Mouse (Mus musculus): ENCODE results near the gene Mpz. TPM values are rescaled to one million over a fixed set of nuclear protein-coding genes. Genes with fewer than 3 reads are reported as not detected.

The Mpz gene
- polyA plus RNA-seq, 1 experiment from 2014 or later = 1.1 TPM

DNA sequence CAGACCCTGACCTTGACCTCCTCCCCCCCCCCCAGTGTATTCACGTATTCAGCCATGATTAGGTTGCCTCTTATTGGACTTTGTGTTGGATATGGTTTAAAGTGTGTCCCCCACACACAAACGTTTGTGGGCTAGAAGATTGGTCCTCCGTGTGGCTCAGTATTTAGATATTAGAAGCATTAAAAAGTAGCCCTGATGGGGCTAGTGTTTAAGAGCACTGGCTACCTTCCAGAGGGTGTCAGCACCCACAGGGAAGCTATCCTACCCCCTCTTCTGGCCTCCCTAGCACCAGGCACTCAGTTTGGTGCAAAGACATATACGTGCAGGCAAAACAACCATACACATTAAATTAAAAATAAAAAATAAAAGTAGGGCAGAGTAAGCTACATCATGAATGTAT, 37.5 kb upstream of the Mpz start:
- no peak for ATAC-seq
- Histone ChIP-seq H3K9me3 (no peaks in the 10 kb centered on the region), H3K4me3 (replicated peaks) (0 out of 2 replicates have a peak overlapping the region, but pooled peaks have one; percentile 44), H3K4me1 (replicated peaks) (peaks cover 6% of the 10 kb centered on the region), H3K9ac (no peak overlapping the region), H3K27ac (no peak overlapping the region), H3K4me2 (replicated peaks) (no peak overlapping the region), H3K27me3 (replicated peaks) (no peaks in the 10 kb centered on the region), H3K36me3 (no peaks in the 10 kb centered on the region)
- 62% methylated on average over 4 of the region's 4 CpGs for WGBS

DNA sequence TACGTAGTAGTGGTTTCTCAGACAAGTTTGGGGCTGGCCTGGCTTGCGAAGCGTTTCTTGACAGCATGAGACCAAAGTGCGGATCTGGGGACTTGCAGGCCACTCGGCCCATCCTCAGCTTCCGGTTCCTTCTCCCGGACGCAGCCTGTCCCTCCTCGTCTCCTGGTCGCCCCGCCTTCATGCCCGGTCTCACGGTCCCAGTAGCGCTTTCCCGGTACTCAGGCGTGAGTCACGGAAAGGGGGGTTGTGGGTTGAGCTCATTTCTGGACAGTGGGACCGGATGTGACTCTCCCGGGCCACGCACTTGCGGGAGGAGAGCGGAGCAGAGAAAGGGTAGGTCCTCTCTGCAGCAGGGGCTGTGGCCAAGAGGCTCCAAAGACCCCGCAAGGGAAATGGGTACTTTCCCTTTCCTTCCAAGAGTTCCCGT, 36.6 kb upstream of the Mpz start, which contains the start of gene Cfap126:
Gene Cfap126 (plus strand): TSS at position 46 of the 427 bp plus-strand sequence.
- Histone ChIP-seq H3K9me3 (no peaks in the 10 kb centered on the region), H3K27ac (peak within 1 kb of the TSS; percentile 81), H3K4me3 (replicated peaks) (peak within 1 kb of the TSS; percentile 44), H3K4me2 (replicated peaks) (peak within 1 kb of the TSS; percentile 71), H3K27me3 (replicated peaks) (no peaks in the 10 kb centered on the region), H3K4me1 (replicated peaks) (peaks cover 6% of the 10 kb centered on the region), H3K36me3 (no peaks in the 10 kb centered on the region), H3K9ac (peak within 1 kb of the TSS; percentile 48)
- ATAC-seq = peak; percentile 48
- WGBS = 2% methylated on average over 24 of the region's 24 CpGs

DNA sequence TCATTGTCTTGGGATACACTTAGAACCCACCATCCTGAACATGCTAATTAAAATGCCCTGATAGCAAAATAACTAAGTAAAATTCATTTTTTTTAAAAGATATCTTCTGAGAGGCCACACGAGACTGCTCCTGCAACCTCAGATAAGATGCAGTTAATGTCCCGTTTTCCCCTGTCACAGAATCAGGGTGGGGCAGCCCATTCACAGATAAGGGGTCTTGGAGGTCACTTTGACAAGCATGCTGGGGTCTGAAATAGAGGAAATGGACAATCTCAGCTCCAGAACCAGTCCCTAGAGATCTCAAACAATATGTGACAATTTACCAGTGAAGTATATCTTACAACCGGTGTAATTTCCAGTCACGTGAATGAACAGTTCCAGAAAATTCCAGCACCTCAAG, 34.2 kb upstream of the Mpz start:
- Histone ChIP-seq H3K4me3 (replicated peaks) (no peak overlapping the region), H3K4me1 (replicated peaks) (peaks cover 6% of the 10 kb centered on the region), H3K4me2 (replicated peaks) (no peak overlapping the region), H3K9me3 (no peaks in the 10 kb centered on the region), H3K9ac (no peak overlapping the region), H3K36me3 (no peaks in the 10 kb centered on the region), H3K27me3 (replicated peaks) (no peaks in the 10 kb centered on the region), H3K27ac (no peak overlapping the region)
- 52% methylated on average over 4 of the region's 4 CpGs for WGBS
- no peak for ATAC-seq

DNA sequence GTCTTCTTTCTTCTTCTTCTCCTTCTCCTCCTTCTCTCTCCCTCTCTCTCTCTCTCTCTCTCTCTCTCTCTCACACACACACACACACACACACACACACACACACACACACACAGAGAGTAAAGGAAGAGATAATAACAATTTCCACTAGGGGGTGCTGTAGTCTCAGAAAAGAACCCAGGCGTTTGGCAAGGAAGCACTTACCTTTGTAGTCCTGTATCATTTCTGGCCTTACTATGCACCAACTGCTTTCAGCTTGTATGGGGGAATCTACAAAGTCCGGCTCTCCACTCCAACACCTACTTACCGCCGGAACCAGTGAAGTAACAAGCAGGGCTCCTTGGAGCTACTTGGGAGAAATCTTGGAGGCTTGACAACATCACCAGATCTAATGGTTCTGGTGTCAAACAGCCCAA, 32.2 kb upstream of the Mpz start:
- Histone ChIP-seq H3K27ac (no peak overlapping the region), H3K4me3 (replicated peaks) (no peak overlapping the region), H3K36me3 (no peaks in the 10 kb centered on the region), H3K4me1 (replicated peaks) (peaks cover 5% of the 10 kb centered on the region), H3K9ac (no peak overlapping the region), H3K4me2 (replicated peaks) (no peak overlapping the region), H3K9me3 (no peaks in the 10 kb centered on the region), H3K27me3 (replicated peaks) (no peaks in the 10 kb centered on the region)
- WGBS = 9% methylated on average over 4 of the region's 4 CpGs
- no peak for ATAC-seq

DNA sequence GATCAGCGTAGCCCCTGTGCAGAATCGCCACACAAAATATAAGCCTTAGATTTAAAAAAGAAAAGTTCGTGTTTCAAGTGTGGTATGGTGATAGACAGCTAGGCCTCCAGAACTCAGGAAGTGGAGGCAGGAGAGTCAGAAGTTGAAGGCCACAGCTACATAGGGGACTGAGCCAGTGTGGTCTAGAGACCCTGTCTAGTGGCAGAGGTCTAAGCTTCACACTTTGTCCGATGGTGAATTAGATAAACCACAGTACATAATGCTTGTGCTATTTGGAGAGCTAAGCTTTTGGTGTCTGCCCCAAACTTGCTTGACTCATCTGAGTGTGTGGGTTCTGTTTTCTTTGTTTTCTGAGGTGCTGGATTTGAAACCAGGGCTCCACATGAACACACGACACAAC, 31.5 kb upstream of the Mpz start:
- H3K4me2 ChIP-seq (replicated peaks) = no peak overlapping the region

DNA sequence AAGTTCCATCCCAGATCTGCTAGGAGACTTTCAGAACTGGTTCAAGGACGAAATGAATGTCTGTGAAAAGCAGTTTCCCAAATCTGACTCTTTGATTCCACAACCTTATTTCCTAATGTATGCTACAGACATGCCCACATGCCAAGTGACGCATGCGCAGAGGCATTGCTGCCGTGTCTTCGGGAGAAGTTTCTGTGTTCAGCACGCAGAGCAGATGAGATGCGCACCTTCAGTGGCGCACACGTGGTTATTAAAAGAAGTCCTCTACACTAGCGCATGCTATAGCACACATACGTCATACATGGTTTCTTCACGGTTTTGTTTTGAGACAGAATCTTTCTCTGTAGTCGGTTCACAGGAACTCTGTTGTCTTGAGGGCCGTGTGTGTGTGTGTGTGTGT, 31.1 kb upstream of the Mpz start:
- H3K4me2 ChIP-seq (replicated peaks) = no peak overlapping the region
- H3K4me1 ChIP-seq (replicated peaks) = no peaks in the 10 kb centered on the region; the same call in 1 of the 2 replicates
- no peak overlapping the region for H3K4me3 ChIP-seq (replicated peaks)
- no peak overlapping the region for H3K9ac ChIP-seq
- WGBS = 84% methylated on average over 14 of the region's 14 CpGs
- no peaks in the 10 kb centered on the region for H3K27me3 ChIP-seq (replicated peaks)
- H3K9me3 ChIP-seq = no peaks in the 10 kb centered on the region
- no peaks in the 10 kb centered on the region for H3K36me3 ChIP-seq
- H3K27ac ChIP-seq = no peak overlapping the region
- no peak for ATAC-seq

More for the DNA sequence above, 31.5 kb upstream of the Mpz start:
- 84% methylated on average over 5 of the region's 5 CpGs for WGBS
- Histone ChIP-seq H3K27ac (no peak overlapping the region), H3K4me1 (replicated peaks) (no peaks in the 10 kb centered on the region; the same call in 1 of the 2 replicates), H3K9ac (no peak overlapping the region), H3K4me3 (replicated peaks) (no peak overlapping the region), H3K9me3 (no peaks in the 10 kb centered on the region), H3K36me3 (no peaks in the 10 kb centered on the region), H3K27me3 (replicated peaks) (no peaks in the 10 kb centered on the region)
- no peak for ATAC-seq

DNA sequence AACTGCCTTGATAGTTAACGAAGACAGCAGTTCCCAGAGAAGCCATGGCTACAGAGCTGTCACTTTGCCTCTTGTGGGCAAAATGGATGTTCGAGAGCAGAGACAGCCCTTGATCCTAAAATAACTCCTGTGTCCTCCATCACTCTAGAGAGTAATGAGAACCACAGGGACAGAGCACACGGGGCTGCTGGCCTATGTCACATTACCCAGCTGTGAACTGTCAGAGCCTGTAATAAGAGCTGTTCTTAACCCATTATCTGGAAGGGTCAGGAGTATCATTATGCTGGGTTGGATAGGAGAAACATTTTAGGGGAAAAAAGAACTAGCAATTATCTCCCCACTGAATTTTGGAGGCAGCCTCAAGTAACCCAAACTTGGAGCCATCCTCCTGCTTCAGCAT, 29.6 kb upstream of the Mpz start:
- Histone ChIP-seq H3K27me3 (replicated peaks) (no peaks in the 10 kb centered on the region), H3K4me3 (replicated peaks) (no peak overlapping the region), H3K9me3 (no peaks in the 10 kb centered on the region), H3K4me2 (replicated peaks) (no peak overlapping the region), H3K27ac (no peak overlapping the region), H3K4me1 (replicated peaks) (no peaks in the 10 kb centered on the region; the same call in 1 of the 2 replicates), H3K36me3 (no peaks in the 10 kb centered on the region), H3K9ac (no peak overlapping the region)
- 51% methylated on average over 3 of the region's 3 CpGs for WGBS
- no peak for ATAC-seq

DNA sequence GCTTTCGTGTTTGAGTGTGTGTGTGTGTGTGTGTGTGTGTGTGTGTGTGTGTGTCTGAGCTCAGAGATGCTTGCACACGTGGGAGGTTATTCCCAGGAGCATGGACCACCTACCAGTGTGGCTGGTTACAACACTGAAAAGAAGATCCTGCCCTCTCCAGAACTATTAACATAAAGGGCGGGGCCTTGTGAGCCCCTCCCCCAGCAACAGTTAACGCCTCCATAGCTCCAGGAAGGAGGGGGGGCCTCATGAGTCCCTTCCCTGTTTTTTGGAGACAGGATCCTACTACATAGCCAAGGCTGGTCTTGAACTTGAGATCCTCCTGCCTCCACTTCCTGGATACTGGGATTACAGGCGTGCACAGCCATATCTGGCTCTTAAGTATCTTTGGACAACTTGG, 28.7 kb upstream of the Mpz start:
- H3K9me3 ChIP-seq = no peaks in the 10 kb centered on the region
- H3K27me3 ChIP-seq (replicated peaks) = no peaks in the 10 kb centered on the region
- H3K9ac ChIP-seq = no peak overlapping the region
- H3K36me3 ChIP-seq = 0 out of 2 replicates have a peak, but pooled peaks cover under 1% of the 10 kb centered on the region
- no peak overlapping the region for H3K4me3 ChIP-seq (replicated peaks)
- 40% methylated on average over 5 of the region's 5 CpGs for WGBS
- no peak overlapping the region for H3K4me2 ChIP-seq (replicated peaks)
- no peak overlapping the region for H3K27ac ChIP-seq
- ATAC-seq = no peak
- H3K4me1 ChIP-seq (replicated peaks) = no peaks in the 10 kb centered on the region; the same call in 1 of the 2 replicates

DNA sequence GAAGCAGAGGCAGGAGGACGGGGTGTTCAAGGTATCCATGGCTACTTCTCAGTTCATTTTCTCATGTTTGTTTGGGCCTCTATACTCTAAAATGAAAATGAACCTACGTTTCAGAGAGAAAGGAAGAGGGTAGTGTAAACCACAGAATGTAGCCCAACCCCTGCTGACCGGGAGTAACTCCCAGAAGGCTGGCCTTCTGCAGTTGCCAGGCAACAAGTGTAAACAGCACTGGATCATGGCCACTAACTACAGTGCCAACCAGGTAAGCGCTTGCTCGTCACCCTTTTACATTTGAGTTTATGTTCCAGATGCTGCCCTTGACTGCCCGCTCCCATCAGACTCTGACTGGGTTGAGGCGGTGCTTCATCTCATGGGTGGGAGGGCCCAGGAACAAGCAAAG, 27.6 kb upstream of the Mpz start:
- Histone ChIP-seq H3K36me3 (0 out of 2 replicates have a peak, but pooled peaks cover 7% of the 10 kb centered on the region), H3K4me3 (replicated peaks) (0 out of 2 replicates have a peak overlapping the region, but pooled peaks have one; percentile 12), H3K27ac (no peak overlapping the region), H3K4me2 (replicated peaks) (peak overlapping the region; percentile 37; the same call in 1 of the 2 replicates), H3K4me1 (replicated peaks) (no peaks in the 10 kb centered on the region; the same call in 1 of the 2 replicates), H3K9me3 (no peaks in the 10 kb centered on the region), H3K27me3 (replicated peaks) (no peaks in the 10 kb centered on the region), H3K9ac (no peak overlapping the region)
- 18% methylated on average over 7 of the region's 7 CpGs for WGBS
- ATAC-seq = peak; percentile 86

DNA sequence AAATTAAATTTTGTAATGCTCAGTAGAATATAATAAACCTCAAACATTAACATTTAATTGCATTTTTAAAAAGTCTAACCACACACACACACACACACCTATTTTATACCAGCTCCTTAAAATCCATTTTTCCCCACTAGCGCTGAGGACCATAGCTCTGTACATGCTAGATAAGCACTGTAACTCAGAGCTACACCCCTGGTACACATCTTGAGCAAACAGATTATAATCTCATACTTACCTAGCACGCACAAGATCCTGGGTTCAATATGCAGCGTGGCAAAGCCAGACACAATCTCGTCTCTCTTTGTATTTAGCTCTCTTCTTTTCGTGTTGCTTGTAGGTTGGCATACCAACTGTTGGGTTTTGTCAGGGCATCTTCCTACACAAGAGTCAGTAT, 26.1 kb upstream of the Mpz start:
- Histone ChIP-seq H3K4me2 (replicated peaks) (no peak overlapping the region), H3K4me1 (replicated peaks) (no peaks in the 10 kb centered on the region; the same call in 1 of the 2 replicates), H3K4me3 (replicated peaks) (no peak overlapping the region), H3K36me3 (peaks cover 16% of the 10 kb centered on the region), H3K9ac (no peak overlapping the region), H3K27me3 (replicated peaks) (no peaks in the 10 kb centered on the region), H3K27ac (no peak overlapping the region), H3K9me3 (no peaks in the 10 kb centered on the region)
- WGBS = 82% methylated on average over 5 of the region's 5 CpGs
- ATAC-seq = no peak

DNA sequence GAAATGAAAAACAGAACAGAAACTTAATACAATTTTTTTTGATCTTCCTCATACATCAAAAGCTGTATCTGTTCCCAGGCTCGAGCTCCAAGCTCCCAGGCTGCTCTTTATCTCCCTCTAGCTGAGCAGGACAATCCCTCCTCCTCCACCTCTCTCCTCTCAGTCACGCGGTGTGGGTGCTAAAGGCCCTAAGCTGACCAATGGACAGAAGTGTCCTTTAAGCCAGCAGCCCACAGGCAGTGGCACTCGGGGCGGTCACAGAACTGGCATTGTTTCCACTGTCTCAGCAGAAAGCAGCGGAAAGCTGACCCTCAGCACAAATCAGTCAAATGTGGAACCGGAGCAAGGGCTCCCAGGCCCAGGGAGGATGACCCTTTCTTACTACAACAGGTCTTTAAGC, 21.3 kb upstream of the Mpz start:
- H3K27ac ChIP-seq = no peak overlapping the region
- H3K4me3 ChIP-seq (replicated peaks) = no peak overlapping the region
- H3K36me3 ChIP-seq = peaks cover 26% of the 10 kb centered on the region
- 55% methylated on average over 7 of the region's 7 CpGs for WGBS
- no peak overlapping the region for H3K9ac ChIP-seq
- no peaks in the 10 kb centered on the region for H3K4me1 ChIP-seq (replicated peaks)
- no peak for ATAC-seq
- no peaks in the 10 kb centered on the region for H3K27me3 ChIP-seq (replicated peaks)
- H3K4me2 ChIP-seq (replicated peaks) = no peak overlapping the region
- no peaks in the 10 kb centered on the region for H3K9me3 ChIP-seq

DNA sequence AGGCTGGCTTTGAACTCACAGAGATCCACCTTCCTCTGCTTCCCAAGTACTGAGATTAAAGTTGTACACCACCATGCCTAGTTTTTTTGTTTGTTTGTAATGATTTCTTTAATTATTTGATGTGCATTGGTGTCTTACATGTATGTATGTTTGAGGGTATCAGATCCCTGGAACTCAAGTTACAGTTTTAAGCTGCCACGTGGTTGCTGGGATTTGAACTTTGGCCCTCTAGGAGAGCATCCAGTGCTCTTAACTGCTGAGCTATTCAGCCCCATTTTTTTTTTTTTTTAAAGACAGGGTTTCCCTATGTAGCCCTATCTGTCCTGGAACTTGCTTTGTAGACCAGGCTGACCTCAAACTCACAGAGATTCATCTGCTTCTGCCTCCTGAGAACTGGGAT, 19.5 kb upstream of the Mpz start:
- Histone ChIP-seq H3K27ac (no peak overlapping the region), H3K27me3 (replicated peaks) (no peaks in the 10 kb centered on the region), H3K4me2 (replicated peaks) (no peak overlapping the region), H3K4me1 (replicated peaks) (no peaks in the 10 kb centered on the region), H3K9ac (no peak overlapping the region), H3K4me3 (replicated peaks) (no peak overlapping the region), H3K9me3 (no peaks in the 10 kb centered on the region), H3K36me3 (peaks cover 35% of the 10 kb centered on the region)
- 69% methylated on average over 1 of the region's 1 CpGs for WGBS
- ATAC-seq = no peak

DNA sequence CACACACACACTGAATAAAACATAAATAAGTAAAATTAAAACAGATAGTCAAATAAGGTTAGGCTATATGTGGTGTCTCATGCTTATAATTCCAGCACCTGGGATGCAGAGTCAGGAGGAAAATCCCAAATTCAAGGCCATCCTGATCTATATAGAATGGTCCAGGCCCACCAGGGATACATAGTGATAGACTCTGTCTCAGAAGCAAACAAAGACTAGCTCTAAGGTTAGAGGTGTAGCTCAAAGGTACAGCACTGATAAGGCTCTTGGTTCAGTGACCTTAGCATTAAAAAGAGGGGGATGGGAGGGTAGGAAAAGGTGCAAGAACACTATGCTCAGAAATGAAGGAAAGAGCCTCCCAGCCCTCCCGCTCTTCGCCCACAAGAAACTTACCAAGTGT, 14.9 kb upstream of the Mpz start:
- ATAC-seq = no peak
- H3K9me3 ChIP-seq = no peaks in the 10 kb centered on the region
- H3K9ac ChIP-seq = no peak overlapping the region
- H3K4me3 ChIP-seq (replicated peaks) = no peak overlapping the region
- peaks cover 19% of the 10 kb centered on the region for H3K36me3 ChIP-seq
- WGBS = 93% methylated on average over 2 of the region's 2 CpGs
- no peaks in the 10 kb centered on the region for H3K27me3 ChIP-seq (replicated peaks)
- H3K27ac ChIP-seq = no peak overlapping the region
- H3K4me1 ChIP-seq (replicated peaks) = no peaks in the 10 kb centered on the region
- H3K4me2 ChIP-seq (replicated peaks) = no peak overlapping the region
